Mouse (Mus musculus): Measurements from ENCODE around the gene Kif21b.

Kif21b gene

GRCm38 (mm10) chr1:136128944-136129589 is 2.1 kb upstream of the Kif21b start:
- peak in 1 of 2 experiments; percentile 7 for DNase-seq (ENCODE audit: low spot score in 2 of 2)

- peak in 1 of 2 experiments; percentile 44 for DNase-seq (ENCODE audit: low spot score in 2 of 2)
These were observed 1.1 kb upstream of the Kif21b start for GRCm38 (mm10) chr1:136130107-136130506.

GRCm38 (mm10) chr1:136131603-136132291 is 558 bp downstream of the Kif21b start:
- peak in 1 of 2 experiments; percentile 64 for DNase-seq (ENCODE audit: low spot score in 2 of 2)

- DNase-seq (ENCODE audit: low spot score in 2 of 2), result no peak
These were observed 1.4 kb downstream of the Kif21b start for GRCm38 (mm10) chr1:136132386-136133201.

GRCm38 (mm10) chr1:136133570-136134240 is 2.5 kb downstream of the Kif21b start:
- DNase-seq (ENCODE audit: low spot score in 2 of 2), result peak in 1 of 2 experiments; percentile 64

- DNase-seq (ENCODE audit: low spot score in 2 of 2), result no peak
These were observed 3.4 kb downstream of the Kif21b start for GRCm38 (mm10) chr1:136134547-136134946.

- DNase-seq (ENCODE audit: low spot score in 2 of 2), result peak in 1 of 2 experiments; percentile 16
These were observed 3.9 kb downstream of the Kif21b start for GRCm38 (mm10) chr1:136135046-136135445.

- peak in 1 of 2 experiments; percentile 8 for DNase-seq (ENCODE audit: low spot score in 2 of 2)
These were observed 4.7 kb downstream of the Kif21b start for GRCm38 (mm10) chr1:136135777-136136444.

GRCm38 (mm10) chr1:136136547-136136946 is 5.4 kb downstream of the Kif21b start:
- no peak for DNase-seq (ENCODE audit: low spot score in 2 of 2)

- DNase-seq (ENCODE audit: low spot score in 2 of 2), result no peak
These were observed 5.9 kb downstream of the Kif21b start for GRCm38 (mm10) chr1:136137071-136137531.

GRCm38 (mm10) chr1:136137575-136137974 is 6.4 kb downstream of the Kif21b start:
- no peak for DNase-seq (ENCODE audit: low spot score in 2 of 2)

GRCm38 (mm10) chr1:136138191-136138830 is 7.1 kb downstream of the Kif21b start:
- DNase-seq (ENCODE audit: low spot score in 2 of 2), result no peak

- DNase-seq (ENCODE audit: low spot score in 2 of 2), result peak; percentile 77 to 91
These were observed 8.9 kb downstream of the Kif21b start for GRCm38 (mm10) chr1:136139990-136140640.

- DNase-seq (ENCODE audit: low spot score in 2 of 2), result peak in 1 of 2 experiments; percentile 71
These were observed 10.2 kb downstream of the Kif21b start for GRCm38 (mm10) chr1:136141176-136141950.

GRCm38 (mm10) chr1:136142336-136142735 is 11.1 kb downstream of the Kif21b start:
- DNase-seq (ENCODE audit: low spot score in 2 of 2), result peak; percentile 74

GRCm38 (mm10) chr1:136143514-136143913 is 12.3 kb downstream of the Kif21b start:
- peak in 1 of 2 experiments; percentile 85 for DNase-seq (ENCODE audit: low spot score in 2 of 2)

GRCm38 (mm10) chr1:136149702-136150101 is 18.5 kb downstream of the Kif21b start:
- no peak for DNase-seq (ENCODE audit: low spot score in 2 of 2)

- no peak for DNase-seq (ENCODE audit: low spot score in 2 of 2)
These were observed 20.2 kb downstream of the Kif21b start for GRCm38 (mm10) chr1:136151371-136151770.

GRCm38 (mm10) chr1:136156304-136156703 is 25.1 kb downstream of the Kif21b start:
- DNase-seq (ENCODE audit: low spot score in 2 of 2), result no peak
